Mouse (Mus musculus) urinary bladder, adult 18-20 months (tissue): Measurements from ENCODE around the gene Tbc1d16.
A peak's percentile ranks its signal among the peaks of the same experiment; 100 is the strongest.

Experiments
- DNase-seq, 2 experiments: peaks; one replicate each; pipeline ENCODE4 v3.0.0; 2022; ENCODE audit warnings: low spot score in 2 of 2, mixed read lengths in 2 of 2

Gene Tbc1d16

DNA sequence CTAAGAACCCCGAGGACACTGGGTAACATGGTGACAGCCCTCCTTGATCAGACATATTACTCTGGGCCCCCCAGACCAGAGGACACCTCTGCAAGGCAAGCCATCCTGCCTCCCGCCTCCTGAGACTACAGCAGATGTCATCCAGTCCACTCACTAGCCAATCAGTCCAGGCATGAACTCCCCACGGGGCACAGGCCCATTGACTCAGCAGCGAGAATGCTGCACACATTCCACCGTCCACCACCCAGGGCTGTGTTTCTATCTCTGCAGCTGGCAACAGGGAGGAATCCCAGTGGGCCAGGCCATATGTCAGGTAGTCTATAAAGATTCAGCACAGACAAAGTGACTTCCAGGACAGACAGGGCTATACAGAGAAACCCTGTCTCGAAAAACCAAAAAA, 20.3 kb downstream of the Tbc1d16 start:
- no peak for DNase-seq

DNA sequence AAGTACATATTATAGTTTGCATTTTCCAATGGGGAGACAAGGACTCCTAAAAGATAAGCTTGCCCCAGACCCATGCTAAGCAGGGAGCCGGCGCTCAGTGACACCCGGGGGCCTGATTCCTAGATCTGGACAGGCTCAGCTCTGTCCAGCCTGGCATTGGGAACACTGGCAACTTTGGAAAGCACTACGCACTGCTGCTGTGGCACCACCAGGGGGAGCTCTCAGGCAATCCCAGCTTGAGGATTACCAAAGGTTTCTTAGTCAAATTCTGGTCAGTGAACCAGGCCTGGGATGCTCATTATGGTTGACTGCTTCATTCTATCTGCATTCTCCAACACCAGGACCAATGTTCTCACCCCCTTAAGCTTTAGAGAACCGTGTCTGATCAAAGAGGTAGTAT, 21.7 kb downstream of the Tbc1d16 start:
- peak in 1 of 2 experiments; percentile 72 for DNase-seq

DNA sequence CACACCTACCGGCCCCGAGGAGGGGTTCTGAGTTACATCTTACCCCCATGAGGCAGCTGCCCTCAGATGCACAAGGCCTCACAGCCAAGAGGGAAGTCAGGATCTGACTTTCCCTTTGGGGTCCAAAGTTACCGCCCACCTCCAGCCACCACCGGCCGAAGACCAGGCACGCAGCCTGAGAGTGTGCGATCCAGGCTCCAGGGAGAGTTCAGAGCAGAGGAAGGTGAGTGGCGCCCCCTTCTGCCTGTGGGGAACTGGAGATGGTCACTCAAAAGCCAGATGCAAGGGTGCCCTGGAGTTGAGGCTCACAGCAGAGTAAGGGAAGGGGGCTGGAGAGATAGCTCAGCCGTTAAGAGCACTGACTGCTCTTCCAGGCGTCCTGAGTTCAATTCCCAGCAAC, 22.6 kb downstream of the Tbc1d16 start:
- DNase-seq: no peak

DNA sequence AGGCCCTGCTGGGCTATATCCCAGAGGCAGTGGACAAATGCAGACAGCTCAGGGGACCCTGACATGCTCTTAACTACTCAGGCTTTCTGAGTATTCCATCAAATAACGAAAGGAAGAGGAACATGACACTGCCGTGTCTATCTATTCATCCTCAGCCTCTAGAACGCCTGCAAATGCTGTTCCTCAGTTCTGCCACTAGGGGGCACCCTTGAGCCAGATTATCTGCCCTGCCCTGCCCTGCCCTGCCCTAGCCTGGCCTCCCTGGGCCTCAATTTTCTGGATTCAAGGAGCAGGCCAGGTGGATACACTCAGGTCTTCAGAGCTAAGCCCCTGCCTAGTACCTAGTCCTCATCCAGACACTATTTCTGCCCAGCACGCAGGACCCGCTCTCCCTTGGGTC, 24.9 kb downstream of the Tbc1d16 start:
- no peak for DNase-seq

DNA sequence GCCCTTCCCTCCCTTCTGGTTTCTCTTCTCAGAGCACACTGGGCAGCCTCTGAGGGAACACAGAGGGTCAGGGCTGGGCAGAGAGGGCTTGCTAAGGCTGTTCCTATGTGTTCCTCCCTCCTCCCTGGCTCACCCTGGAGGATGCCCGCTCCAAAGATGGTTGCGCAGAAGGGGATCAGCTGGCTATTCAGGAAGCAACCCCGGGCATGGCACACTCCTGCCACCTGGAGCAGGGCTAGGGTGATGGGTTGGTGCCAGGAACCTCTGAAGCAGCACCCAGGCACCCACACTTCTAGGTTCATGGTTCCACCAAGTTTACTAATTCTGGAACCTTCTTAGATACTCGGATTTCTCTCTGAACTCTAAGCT, 29.1 kb downstream of the Tbc1d16 start:
- DNase-seq: no peak

DNA sequence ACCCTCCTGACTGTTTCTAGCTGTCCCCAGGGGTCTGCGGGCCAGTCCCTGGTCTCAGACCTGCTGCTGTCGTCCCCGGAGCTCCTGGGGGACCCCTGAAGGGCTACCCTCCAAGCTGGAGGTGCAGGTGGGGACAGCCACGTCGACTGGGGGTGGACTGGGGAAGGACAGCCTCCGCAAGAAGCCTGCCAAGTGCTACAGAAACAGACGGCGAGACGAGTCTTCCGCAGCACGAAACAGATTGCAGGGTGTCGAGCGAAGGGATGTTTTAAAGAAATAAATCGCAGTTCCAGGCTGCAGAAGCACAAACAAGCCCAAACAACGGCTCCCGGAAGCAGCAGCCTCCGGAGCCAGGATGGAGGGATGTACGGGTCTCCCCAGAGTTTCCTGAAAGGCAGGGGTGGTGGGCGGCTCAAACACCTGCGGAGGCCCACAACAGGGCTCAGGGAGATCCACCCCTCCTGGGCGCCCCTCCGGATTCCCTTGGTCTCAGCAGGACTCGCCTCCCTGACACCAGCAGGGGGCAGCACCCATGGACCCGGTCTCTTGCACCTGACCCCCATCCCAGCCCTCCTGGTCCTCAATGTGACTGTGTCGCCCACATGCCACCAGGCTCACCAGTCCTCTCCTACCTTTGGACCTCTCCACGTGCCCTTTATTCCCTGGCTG, 29.6 kb downstream of the Tbc1d16 start:
- DNase-seq: no peak

DNA sequence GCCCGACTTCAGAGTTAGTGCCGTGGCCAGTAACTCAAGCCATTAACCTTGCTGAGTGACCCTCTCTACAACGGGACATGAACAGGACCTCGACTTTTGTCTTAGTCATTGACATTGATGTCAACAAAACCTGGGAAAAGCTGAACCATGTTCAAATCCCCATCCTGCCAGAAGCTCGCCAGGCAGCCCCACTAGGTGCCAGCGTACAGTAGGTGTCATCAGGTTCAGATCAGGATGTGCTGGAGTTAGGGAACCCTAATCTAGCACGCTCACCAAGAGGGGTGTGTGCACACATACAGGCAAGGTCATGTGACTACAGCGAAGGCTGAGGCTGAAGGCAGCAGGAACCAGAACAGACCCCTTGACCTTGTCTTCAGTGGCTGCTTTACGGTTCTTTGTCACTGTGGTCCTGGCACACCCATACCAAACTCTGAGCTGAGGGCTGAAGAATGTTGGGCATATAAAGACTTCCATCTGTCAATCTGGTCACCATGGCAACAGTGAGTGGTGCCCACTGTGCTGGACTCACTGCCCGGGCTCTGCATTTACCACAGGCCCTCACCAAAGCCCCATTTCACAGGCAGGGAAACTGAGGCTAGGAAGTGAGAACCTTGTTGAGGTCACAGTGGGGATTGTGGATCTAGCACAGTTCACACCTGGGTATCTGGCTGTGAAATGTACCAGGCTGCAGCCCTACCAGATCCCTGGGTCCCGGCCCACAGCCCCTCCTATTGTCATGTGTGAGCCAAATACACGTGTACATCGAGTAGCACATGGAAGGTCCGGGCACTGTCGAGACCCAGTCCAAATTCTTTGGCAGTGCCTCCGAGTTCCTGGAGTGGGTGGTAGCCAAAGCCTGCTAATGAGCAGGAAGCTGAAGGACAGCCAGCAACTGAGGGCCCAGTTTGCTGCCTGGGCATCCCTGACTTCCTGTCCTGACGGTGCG, 30.4 kb downstream of the Tbc1d16 start:
- no peak for DNase-seq

DNA sequence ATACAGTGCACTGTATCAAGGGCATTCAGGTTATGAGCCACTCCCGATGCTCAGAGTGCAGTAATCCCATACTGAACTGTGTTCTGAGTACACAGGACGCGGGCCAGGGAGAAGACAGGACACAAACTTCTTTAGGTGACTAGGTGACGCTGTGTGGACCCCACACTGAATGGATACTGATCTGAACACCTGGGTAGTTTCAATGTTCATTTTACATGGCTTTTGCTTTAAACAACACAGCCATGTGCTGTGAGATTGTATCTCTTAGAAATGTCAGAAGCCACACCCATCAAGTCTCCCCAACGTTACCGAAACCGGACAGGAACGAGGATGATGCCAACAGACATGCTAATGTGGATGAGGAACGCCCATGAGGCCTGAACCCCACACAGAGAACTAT, 35.7 kb downstream of the Tbc1d16 start:
- no peak for DNase-seq

DNA sequence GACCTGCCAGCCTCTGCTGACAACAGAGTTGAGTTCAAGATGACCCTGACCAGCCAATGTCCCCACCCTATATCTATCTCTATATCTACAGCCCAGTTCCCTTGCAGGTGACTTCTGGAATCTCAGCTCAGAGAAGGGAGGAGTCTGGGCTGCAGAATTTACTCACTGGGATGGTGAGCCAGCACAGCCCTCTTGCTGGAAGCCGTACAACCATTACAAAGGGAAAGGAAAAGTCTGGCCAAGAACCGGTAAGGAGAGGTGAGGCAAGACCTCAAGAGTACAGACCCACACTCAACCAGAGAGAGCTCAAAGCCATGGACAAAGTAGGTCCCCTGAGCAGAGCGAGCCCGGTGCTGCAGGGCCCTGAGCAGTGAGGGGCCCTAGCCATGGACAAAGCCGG, 36.1 kb downstream of the Tbc1d16 start:
- DNase-seq: no peak

DNA sequence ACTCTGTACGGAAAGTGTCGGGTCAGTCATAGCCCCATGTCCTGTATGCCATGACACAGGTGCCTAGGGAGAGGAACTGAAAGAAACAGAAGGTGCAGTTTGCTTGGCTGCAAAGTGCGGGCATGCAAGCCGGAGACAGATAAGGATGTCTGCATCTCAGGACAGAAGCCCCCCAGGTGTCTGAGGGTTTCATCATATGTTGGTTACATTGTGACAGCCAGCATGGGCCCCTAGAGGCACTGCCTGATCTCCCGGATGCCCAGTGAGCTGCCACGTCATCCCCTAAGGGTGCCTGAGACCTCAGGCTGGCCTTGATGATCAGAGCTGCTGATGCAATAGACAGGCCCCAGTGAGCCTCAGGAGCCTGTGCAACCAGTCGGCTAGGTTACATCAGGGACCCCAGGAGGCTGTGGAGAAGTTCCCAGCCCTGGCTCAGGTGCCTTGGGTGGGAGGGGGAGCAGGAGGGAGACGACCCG, 36.7 kb downstream of the Tbc1d16 start:
- DNase-seq: no peak

DNA sequence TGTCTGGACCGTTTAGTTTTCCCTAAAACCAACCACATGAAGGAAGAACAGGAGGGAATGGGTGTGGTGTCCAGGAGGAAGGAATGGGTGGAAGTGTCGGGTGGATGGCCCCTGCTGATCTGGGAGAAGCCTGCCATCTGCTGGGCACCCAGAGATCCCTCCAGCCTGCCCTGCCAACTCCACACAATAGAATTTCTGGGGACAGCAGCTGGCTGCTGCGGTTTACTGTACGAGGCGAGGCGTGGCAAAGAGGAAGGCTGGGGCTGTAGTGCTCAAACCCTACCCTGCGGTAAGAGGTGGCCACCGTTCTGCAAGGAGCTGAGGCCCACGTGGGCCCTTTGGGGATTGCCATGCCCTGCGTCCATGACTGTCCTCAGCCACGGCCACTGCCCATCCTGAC, 37.8 kb downstream of the Tbc1d16 start:
- DNase-seq: peak in 1 of 2 experiments; percentile 60

DNA sequence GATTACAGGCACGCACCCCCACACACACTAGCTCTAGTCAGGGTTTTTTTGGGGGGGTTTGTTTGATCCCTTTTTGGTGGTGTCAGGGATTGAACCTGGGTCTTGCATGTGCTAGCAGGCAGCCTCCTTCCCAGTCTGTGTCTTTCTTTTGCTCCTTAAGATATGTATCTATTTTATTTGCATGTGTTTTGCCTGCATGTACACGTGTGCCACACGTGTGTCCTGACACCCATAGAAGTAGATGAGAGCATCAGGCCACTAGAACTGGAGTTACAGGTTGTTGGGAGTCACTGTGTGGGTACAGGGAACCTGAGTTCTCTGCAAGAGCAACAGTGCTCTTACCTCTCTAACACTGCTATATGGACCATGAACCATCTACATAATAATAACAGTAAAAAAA, 39.0 kb downstream of the Tbc1d16 start:
- no peak for DNase-seq

DNA sequence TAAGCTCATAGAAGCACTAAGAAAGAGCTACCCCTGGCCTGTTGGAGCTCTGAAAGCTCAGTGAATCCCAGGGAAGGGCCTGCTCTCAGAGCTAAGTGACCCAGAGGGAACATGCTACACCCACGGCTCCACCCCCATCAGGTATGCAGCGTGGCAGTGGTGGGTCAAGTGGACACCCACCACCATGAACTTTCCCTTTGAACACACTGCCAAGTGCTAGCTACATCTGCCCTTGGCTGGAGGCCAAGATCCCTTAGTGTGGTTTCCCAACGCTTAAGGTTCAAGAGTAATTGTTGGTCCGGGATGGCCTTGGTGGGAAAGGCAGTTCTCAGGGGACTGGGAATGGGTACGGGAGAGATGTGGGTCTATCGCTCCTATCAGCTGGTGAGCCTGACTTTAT, 39.9 kb downstream of the Tbc1d16 start:
- DNase-seq: no peak

DNA sequence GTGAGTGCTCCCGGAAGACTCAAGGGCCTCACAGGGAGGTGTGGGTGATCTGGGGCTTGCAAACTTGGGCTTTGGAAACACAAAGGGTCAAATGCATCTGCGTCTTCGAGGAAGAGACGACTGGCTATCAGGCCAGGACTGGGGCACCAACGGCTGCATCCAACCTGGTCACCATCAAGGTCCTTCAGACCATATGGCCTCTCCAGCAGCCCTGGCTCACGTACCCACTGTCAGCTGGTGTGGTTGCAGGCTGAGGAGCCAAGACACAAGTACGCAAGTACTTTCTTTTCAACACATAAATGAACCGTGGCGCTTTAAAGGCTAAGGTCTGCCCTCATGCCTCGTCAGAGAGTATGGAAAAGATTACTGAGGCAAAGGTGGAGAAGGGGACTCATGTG, 40.5 kb downstream of the Tbc1d16 start:
- DNase-seq: no peak

DNA sequence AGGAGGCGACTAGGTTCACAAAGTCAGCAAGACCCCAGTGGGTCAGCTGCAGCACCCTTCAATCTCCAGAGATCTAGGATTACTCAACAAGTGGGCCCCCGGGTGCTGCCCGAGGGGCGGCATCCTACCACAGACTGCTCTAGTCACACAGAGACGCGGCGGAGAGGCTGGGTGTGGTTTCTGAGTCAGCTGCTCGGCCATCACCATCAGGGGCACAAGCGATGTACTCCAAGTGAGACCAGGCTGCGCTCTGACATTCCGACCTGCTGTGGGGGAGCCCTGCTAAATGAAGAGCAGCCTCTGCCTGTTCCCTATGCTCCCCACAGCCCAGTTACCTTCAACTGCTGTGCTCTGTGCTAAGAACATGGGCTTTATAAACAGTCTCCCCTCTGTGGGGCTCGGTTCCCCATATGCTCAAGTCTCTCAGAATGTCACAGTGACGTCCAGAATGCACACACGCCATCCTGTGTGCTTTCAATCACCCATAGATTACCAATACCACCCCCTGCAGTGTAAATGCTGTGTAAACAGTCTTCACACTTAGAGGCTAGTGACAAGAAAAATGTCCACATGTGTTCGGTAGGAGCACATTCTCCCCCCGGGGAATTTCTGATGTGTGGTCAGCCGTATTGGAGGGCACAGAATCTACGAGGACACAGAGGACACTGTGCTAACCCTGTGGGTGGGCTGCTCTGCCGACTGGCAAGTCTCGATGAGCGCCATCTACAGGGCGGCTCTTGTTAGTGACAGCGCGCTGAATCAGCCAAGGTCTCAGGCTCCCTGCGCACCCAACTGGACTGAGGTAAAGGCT, 41.1 kb downstream of the Tbc1d16 start:
- DNase-seq: peak in 1 of 2 experiments; percentile 41

DNA sequence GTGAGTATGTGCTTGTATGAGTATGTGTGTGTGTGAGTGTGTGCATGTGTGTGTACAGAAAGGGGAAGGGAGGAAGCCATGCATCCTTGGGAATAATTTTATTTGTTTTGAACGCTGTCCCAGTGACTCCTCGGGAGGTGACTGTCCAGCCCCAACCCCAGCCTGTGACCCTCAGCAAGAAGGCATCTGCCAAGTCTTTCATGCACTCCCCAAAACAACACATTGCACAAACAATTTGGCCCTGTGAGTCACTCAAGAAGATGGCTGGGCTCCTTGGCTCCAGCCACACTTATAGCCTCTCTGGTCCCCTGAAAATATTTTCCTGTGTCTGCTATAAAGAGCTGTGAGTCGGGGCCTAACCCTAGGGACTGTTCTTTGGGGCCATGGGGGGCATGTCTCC, 41.9 kb downstream of the Tbc1d16 start:
- DNase-seq: no peak

DNA sequence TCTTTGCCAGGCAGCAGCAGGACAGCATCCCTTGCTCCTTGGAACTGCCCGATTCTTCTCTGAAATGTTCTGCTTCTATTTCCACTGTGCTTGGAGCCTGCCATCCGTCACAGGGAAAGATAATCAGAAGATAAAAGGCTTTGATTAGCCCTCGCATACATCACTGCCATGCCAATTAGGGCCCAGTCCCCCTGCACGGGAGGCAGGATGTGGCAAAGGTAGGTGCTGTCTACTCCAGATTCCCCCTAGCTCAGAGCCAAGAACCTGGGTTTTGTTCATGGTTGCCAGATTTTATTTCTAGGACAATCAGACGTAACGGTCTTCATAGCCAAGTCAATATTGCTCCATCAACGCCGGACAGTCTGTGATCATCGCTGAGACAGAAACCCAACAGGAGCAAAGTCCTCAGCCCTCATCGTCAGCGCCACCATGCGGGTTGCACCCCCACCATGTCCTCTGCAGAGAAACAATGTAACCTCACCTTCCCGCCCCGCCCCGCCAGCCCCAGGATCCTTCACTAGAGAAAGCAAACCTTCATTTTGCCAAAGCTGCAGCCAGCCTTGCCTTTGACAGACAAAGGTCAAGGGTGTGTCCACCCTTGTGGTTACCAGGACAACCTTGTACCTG, 44.5 kb downstream of the Tbc1d16 start:
- DNase-seq: no peak

DNA sequence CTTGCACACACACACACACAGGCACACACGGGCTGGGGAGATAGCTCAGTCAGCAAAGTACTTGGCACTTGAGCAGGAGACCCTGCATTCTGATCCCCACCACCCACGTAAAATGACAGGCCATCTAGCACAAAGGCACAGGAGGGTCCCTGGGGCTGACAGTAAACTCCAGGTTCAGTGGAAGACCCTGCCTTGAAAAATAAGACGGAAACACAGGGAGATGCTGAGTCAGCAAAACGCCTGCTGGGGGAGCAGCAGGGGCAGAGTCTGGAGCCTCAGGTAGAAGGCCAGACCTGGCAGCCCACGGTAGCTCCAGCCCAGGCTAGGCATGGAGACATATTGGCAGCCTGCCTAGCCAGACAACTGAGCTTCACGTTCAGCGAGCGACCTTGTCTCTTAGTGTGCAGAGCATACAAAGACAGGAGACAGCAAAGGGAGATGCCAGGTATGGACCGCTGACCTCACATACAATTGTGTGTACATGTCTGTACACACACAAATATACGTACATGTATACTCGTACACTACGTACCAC, 46.4 kb downstream of the Tbc1d16 start:
- DNase-seq: no peak

DNA sequence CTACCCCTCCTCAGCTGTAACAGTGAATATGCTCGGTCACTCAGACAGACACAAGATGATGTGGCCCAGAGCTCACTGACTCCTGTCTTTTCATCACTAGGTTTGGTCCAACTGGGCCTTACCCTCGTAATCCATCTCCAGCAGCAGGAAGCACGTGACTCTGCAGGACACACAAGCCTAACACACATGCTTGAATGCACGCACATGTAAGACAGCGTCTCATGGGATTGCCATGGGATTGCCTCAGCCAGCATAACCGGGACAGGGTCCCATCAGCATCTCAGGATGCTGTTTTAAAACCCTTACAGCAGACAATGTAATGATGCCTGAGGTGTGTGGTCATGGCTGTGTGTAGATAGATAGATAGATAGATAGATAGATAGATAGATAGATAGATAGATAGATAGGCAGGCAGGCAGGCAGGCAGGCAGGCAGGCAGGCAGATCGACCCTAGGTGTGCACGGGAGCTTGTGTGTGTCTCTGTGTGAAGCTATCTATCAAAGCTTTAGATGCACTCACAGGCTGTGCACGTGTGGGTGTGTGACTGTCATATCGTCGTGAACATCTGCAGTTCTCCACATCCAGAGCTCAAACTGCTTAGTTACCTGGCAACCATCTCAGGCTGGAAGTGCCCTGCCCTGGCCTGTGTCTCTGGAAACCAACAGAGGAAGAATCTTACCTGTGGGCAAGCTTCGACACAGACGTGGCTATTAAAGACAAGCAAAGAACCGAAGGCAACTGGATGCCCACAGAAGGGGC, 47.3 kb downstream of the Tbc1d16 start:
- no peak for DNase-seq

DNA sequence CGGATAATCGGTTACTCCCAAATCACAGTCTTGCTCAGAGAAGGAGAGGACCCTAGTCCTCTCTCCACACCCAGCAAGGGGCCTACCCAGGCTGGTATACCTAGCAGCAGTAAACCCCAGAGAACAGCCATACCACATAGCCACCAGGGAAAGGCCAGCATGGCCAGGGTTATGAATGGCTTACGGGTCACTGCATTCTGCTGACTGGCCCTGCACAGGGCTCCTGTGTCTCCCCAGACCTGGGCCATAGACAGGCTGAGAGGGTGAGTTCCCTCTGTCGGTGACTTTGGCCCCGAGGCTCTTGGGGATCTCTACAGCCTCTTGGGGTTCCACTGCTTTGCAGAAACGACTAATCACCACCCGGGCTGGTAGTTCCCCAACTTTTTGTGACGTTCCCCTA, 50.0 kb downstream of the Tbc1d16 start:
- no peak for DNase-seq
